Mouse (Mus musculus): ENCODE data around the gene Zfp354a. TPM values are rescaled to one million over a fixed set of nuclear protein-coding genes. Genes with fewer than 3 reads are reported as not detected.
"Not testable (repeated sequence)": the region's sequence is repeated elsewhere in the genome, so short reads cannot be mapped to it uniquely, and the experiment has no call there.

Gene Zfp354a
- total and polyA plus RNA-seq, 2 experiments from 2014 or later = 3.4 to 4.6 TPM

GRCm38 (mm10) chr11:51030225-51030624 lies 28.8 kb upstream of the Zfp354a start:
- H3K9me3 ChIP-seq (replicated peaks; ENCODE audit: control insufficient read depth, low read length) = no peaks in the 10 kb centered on the region
- no peaks in the 10 kb centered on the region for H3K36me3 ChIP-seq (replicated peaks; ENCODE audit: control insufficient read depth, insufficient read depth, low read length)
- no peak overlapping the region for H3K27ac ChIP-seq (ENCODE audit: low read depth)
- DNase-seq (ENCODE audit: low spot score) (no peak), ATAC-seq (ENCODE audit: insufficient read depth, low read depth) (no peak)
- TF ChIP-seq EP300 (IDR thresholded peaks at IDR 0.05; ENCODE audit: low read depth) (no peak), CTCF (IDR thresholded peaks at IDR 0.05; ENCODE audit: low read depth) (no peak)
- H3K27me3 ChIP-seq (ENCODE audit: control insufficient read depth, insufficient read depth, low read length) = no peaks in the 10 kb centered on the region
- no peak overlapping the region for H3K9ac ChIP-seq (replicated peaks; ENCODE audit: low read depth, low read length)
- no peak overlapping the region for H3K4me2 ChIP-seq (ENCODE audit: low read depth, low read length)
- WGBS = 59% methylated on average over 2 of the region's 2 CpGs
- no peak overlapping the region for H3K4me3 ChIP-seq (ENCODE audit: low read depth, low read length)
- H3K4me1 ChIP-seq (ENCODE audit: control insufficient read depth, insufficient read depth) = no peaks in the 10 kb centered on the region

- H3K4me3 ChIP-seq (ENCODE audit: low read depth, low read length) = no peak overlapping the region
- H3K4me1 ChIP-seq (ENCODE audit: control insufficient read depth, insufficient read depth) = no peaks in the 10 kb centered on the region
- no peaks in the 10 kb centered on the region for H3K27me3 ChIP-seq (ENCODE audit: control insufficient read depth, insufficient read depth, low read length)
- H3K9me3 ChIP-seq (replicated peaks; ENCODE audit: control insufficient read depth, low read length) = no peaks in the 10 kb centered on the region
- TF ChIP-seq CTCF (IDR thresholded peaks at IDR 0.05; ENCODE audit: low read depth) (peak; percentile 82), EP300 (IDR thresholded peaks at IDR 0.05; ENCODE audit: low read depth) (no peak)
- no peak overlapping the region for H3K27ac ChIP-seq (ENCODE audit: low read depth)
- H3K4me2 ChIP-seq (ENCODE audit: low read depth, low read length) = no peak overlapping the region
- DNase-seq (ENCODE audit: low spot score) = no peak
- no peaks in the 10 kb centered on the region for H3K36me3 ChIP-seq (replicated peaks; ENCODE audit: control insufficient read depth, insufficient read depth, low read length)
- ATAC-seq (ENCODE audit: insufficient read depth, low read depth) = no peak
- H3K9ac ChIP-seq (replicated peaks; ENCODE audit: low read depth, low read length) = no peak overlapping the region
- WGBS = 8% methylated on average over 1 of the region's 1 CpGs
Observed at GRCm38 (mm10) chr11:51032851-51033250, 26.2 kb upstream of the Zfp354a start.

- H3K27ac ChIP-seq (ENCODE audit: low read depth); H3K27me3 ChIP-seq (ENCODE audit: control insufficient read depth, insufficient read depth, low read length); ATAC-seq (ENCODE audit: insufficient read depth, low read depth); H3K9me3 ChIP-seq (replicated peaks; ENCODE audit: control insufficient read depth, low read length); H3K4me2 ChIP-seq (ENCODE audit: low read depth, low read length); H3K4me1 ChIP-seq (ENCODE audit: control insufficient read depth, insufficient read depth); H3K4me3 ChIP-seq (ENCODE audit: low read depth, low read length); H3K9ac ChIP-seq (replicated peaks; ENCODE audit: low read depth, low read length); DNase-seq (ENCODE audit: low spot score); H3K36me3 ChIP-seq (replicated peaks; ENCODE audit: control insufficient read depth, insufficient read depth, low read length): not testable (repeated sequence)
Observed at GRCm38 (mm10) chr11:51034141-51034540, 24.9 kb upstream of the Zfp354a start.

- DNase-seq (ENCODE audit: low spot score) (peak; percentile 11), ATAC-seq (ENCODE audit: insufficient read depth, low read depth) (no peak)
- Histone ChIP-seq H3K9me3 (replicated peaks; ENCODE audit: control insufficient read depth, low read length) (no peaks in the 10 kb centered on the region), H3K27ac (ENCODE audit: low read depth) (no peak overlapping the region), H3K27me3 (ENCODE audit: control insufficient read depth, insufficient read depth, low read length) (no peaks in the 10 kb centered on the region), H3K4me3 (ENCODE audit: low read depth, low read length) (no peak overlapping the region), H3K4me1 (ENCODE audit: control insufficient read depth, insufficient read depth) (no peaks in the 10 kb centered on the region), H3K36me3 (replicated peaks; ENCODE audit: control insufficient read depth, insufficient read depth, low read length) (no peaks in the 10 kb centered on the region), H3K4me2 (ENCODE audit: low read depth, low read length) (no peak overlapping the region), H3K9ac (replicated peaks; ENCODE audit: low read depth, low read length) (no peak overlapping the region)
- 23% methylated on average over 2 of the region's 2 CpGs for WGBS
- no peak for TF ChIP-seq EP300 (IDR thresholded peaks at IDR 0.05; ENCODE audit: low read depth)
- TF ChIP-seq CTCF (IDR thresholded peaks at IDR 0.05; ENCODE audit: low read depth) = no peak
Observed at GRCm38 (mm10) chr11:51035951-51036350, 23.1 kb upstream of the Zfp354a start.

GRCm38 (mm10) chr11:51044776-51045175 lies 14.3 kb upstream of the Zfp354a start:
- 68% methylated on average over 3 of the region's 3 CpGs for WGBS
- H3K4me1 ChIP-seq (ENCODE audit: control insufficient read depth, insufficient read depth); ATAC-seq (ENCODE audit: insufficient read depth, low read depth); H3K9me3 ChIP-seq (replicated peaks; ENCODE audit: control insufficient read depth, low read length); H3K27ac ChIP-seq (ENCODE audit: low read depth); H3K36me3 ChIP-seq (replicated peaks; ENCODE audit: control insufficient read depth, insufficient read depth, low read length); H3K4me2 ChIP-seq (ENCODE audit: low read depth, low read length); H3K9ac ChIP-seq (replicated peaks; ENCODE audit: low read depth, low read length); H3K27me3 ChIP-seq (ENCODE audit: control insufficient read depth, insufficient read depth, low read length); H3K4me3 ChIP-seq (ENCODE audit: low read depth, low read length); DNase-seq (ENCODE audit: low spot score): not testable (repeated sequence)

- H3K9ac ChIP-seq (replicated peaks; ENCODE audit: low read depth, low read length); H3K27me3 ChIP-seq (ENCODE audit: control insufficient read depth, insufficient read depth, low read length); H3K36me3 ChIP-seq (replicated peaks; ENCODE audit: control insufficient read depth, insufficient read depth, low read length); H3K9me3 ChIP-seq (replicated peaks; ENCODE audit: control insufficient read depth, low read length); DNase-seq (ENCODE audit: low spot score); H3K4me3 ChIP-seq (ENCODE audit: low read depth, low read length); H3K4me2 ChIP-seq (ENCODE audit: low read depth, low read length); H3K4me1 ChIP-seq (ENCODE audit: control insufficient read depth, insufficient read depth); H3K27ac ChIP-seq (ENCODE audit: low read depth); ATAC-seq (ENCODE audit: insufficient read depth, low read depth): not testable (repeated sequence)
- WGBS = 55% methylated on average over 3 of the region's 3 CpGs
Observed at GRCm38 (mm10) chr11:51047809-51048208, 11.2 kb upstream of the Zfp354a start, which contains the start of gene Olfr1375. Gene Olfr1375 (plus strand): TSS chr11:51048109.
